Mouse (Mus musculus) spleen, adult 10 weeks (tissue): ENCODE results near the gene March7. TPM values are rescaled to one million over a fixed set of nuclear protein-coding genes. Genes with fewer than 3 reads are reported as not detected.

ENCODE experiments used
- polyA plus RNA-seq: library from polyadenylated mRNA; stranded (reverse); fragments of 350-450 nt; fragmentation: Illumina TruSeq; extraction: RNeasy Lipid Tissue Mini Kit (QIAGEN cat#74804); gene quantifications from one replicate; pipeline ENCODE4 v1.2.3, GENCODE M21; 2015; ENCODE audit warnings: low replicate concordance; ENCODE audit not compliant: insufficient read depth

The March7 gene
- polyA plus RNA-seq: 153 TPM

GRCm38 (mm10) chr2:60209703-60210651, at the start of gene March7, which contains the start of gene Baz2b:
March7 (plus strand) TSS chr2:60209887.
Baz2b (minus strand) TSS chr2:60209839.

GRCm38 (mm10) chr2:60284467-60284821, 74.8 kb downstream of the March7 start, which contains the start of gene Cd302:
Cd302 (minus strand) TSS chr2:60284488.

Other genes starting within 250 kb of the March7 start
- 114 TPM for gene Baz2b, start within 50 bp of the March7 start, polyA plus RNA-seq
- 58.5 TPM for gene Cd302, start 74.6 kb downstream of the March7 start, polyA plus RNA-seq
- 21.1 TPM for gene Ly75, start 173.4 kb downstream of the March7 start, polyA plus RNA-seq